Mouse (Mus musculus): ENCODE data around the gene Iqschfp.
"Not testable (repeated sequence)": the region's sequence is repeated elsewhere in the genome, so short reads cannot be mapped to it uniquely, and the experiment has no call there.

The Iqschfp gene

DNA sequence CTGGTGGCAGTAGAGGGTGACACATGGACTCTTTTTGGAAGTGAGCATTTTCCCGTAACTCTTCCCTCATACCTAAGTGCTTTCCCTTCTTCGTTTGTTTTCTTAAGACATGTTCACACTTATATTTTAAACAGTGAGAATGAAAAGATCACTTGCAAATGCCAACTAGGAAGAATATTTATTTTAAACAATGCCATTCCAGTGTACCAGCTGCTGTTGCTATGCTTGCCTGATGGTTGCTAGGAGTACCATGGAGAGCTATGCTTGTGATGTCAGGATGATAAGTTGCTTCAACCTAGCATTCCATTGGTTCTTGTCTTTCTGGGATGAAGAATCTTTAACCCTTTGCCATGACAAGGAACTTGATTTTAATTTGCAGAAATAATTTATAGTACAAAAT lies 193.0 kb downstream of the Iqschfp start:
- no peak for DNase-seq

DNA sequence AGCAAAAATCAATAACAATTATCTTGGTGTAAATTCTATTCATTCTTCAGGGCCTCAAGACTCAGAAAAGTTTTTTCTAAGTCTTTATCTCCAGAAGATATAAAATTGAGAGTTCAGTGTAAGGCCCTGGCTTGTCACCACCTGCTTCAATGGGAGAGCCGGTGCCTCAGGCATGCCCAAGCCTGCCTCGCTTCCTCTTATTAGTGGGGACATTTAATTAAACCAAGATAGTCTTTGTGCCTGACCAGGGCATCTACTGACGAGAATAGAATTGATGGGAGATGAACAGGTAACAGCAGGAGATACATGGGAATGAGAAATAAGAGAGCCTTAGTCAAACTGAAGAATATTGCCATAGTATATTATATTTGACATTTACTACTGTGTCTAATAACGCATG lies 200.1 kb downstream of the Iqschfp start:
- DNase-seq = no peak

DNA sequence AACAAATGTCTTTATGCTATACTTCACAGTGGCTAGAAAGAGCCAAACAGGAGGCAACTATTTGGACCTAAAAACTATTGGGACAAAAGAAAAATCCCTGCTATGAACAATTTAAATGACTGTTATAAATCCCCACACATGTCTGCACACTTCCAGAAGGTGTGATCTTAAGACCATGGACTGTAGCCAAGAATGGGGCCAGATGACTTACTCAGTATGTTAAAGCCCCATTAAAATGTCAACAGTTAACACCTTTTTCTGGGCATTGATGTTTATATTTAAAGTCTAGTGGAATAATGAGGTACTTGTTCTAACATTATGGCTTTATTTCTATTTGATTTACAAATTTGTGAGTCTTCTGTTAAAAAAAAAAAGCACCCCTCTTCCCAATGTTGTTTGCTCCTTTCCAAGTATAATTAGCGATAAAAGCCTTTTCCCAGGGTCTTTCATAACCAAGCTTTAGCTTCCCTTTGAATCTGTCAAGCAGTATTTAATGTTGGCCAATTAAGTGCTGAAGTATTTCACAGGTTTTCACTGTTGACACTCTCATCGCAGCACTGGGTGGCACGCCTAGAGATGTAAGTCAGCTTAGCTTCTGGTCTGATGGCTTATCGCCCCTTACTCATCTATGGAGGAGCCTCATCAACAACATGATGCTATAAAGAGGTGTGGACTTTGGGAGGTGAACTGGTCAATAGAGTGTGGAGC lies 204.8 kb downstream of the Iqschfp start:
- DNase-seq = no peak

DNA sequence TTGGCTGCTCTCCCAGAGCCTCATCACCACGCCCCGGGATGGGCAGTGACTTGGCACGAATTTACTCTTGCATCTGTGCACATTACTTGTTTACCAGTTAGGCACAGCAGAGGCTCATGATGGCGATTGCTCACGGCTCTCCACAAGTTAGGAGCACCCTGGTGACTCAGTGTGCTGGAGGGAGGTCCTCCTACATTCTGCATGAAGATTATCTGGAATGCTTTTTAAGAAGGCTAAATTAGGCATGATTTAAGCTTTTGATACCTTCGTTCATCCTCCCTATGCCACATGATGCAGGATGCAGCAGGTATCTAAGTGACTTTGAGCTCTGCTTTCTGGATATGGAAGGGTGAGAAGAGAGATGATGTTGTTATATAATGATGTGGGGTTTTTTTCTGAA lies 207.5 kb downstream of the Iqschfp start:
- not testable (repeated sequence) for DNase-seq

DNA sequence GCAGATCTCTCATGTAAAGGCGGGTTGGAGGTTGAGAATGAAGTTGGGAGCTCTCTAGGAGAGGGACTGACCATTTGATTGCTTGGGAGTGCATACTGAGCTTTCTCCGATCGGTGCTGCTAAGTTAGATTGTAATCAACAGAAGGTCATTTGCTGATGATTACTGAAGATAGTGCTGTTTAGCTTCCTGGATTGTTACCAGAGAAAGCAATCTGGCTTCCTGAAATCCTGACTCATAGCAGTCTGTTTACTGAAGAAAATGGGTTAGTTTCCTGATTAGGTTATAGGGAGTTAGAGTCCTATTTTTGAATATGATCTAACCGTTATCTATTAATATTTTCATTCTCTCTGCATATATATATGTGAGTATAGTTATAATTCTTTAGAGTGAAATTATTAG lies 209.3 kb downstream of the Iqschfp start:
- no peak for DNase-seq

DNA sequence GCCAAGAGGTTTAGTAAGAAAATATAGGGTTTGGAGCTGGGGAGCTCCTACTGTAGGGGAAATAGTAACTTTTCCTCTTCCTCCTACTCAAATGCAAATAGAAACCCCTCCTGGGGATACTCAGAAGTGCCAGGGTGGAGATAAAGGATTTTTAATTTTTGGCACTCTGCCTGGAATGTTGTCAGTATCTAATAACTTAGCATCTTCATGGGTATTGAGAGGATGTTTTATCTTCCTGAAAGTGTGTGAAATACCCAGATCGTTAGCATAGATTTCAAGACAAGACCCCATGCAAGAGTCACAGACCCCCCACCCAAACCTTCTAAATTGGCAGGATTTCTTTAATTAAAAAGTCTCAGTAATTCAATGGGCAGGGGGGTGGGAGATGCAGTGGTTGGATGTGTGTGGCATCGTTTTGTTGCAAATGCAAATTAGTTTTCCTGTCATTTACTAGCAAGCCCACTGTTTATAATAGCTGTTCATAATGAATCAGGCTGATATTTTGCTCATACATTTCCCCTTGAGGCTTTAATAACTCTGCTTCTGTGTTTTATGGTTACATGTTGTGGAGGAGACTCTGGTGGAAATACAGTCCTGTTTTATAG lies 213.2 kb downstream of the Iqschfp start:
- DNase-seq = no peak

DNA sequence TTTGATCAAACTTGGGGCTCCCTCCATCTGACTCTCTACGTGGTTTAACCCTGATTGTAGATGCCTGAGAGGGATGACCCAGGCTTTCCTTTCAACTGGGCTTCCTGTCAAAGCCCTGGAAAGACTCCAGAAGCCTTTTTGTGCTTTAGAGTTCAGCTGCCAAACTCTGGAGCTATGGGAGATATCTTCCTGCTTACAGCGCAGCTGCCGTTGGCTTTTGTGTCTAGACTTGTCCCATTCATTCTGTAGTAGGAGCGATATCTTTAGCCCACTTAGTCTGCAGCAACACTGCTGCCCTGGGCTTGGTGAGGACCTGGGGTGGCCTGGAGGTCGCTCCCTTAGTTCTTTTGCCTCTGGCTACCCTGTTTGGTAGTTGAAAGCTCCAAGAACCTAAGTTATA lies 229.3 kb downstream of the Iqschfp start:
- no peak for DNase-seq

DNA sequence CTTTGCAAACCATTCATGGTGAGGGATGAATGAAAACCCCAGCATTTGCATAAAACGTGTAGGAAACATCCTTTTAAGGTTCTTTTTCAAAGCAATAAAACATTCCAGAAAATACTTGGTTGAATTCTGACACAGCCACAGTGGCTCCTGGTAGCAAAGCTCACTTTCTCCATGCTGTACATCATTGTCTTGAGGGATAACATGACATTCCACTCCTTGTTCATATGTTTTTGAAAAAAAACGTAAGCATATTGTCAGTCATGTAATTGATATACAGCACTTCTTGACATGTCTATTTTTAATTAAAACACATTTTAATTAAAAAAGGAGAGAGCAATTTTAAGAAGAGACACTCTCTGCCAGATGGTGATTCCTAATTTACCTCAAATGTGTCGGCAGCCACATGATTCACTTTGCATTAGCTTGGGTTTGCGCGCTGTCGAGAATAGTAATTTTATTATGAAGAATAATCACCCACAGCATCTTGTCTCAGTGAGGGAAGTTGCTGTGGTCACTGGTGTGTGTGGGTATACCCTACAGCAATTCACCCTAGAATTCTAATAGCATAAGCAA lies 234.3 kb downstream of the Iqschfp start:
- no peak for DNase-seq

DNA sequence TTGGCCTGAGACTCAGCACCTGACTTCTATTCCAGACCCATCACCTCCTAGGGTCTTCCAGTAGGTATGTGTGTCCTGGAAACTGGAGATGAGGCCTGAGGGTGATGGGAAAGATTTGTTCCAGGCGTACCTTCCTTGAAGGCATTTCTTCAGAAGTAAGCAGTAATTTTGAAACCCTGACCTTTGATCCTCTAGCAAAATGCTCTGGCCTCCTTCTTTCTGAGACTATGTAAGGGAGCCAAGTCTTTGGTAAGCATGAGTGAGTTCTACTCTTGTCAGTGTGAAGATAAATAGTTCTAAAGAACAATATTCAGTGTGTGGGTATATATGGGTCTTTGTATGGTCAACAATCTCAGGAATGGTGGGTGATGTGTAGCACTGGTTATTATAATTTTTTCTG lies 238.4 kb downstream of the Iqschfp start:
- DNase-seq = peak; percentile 7 to 44

DNA sequence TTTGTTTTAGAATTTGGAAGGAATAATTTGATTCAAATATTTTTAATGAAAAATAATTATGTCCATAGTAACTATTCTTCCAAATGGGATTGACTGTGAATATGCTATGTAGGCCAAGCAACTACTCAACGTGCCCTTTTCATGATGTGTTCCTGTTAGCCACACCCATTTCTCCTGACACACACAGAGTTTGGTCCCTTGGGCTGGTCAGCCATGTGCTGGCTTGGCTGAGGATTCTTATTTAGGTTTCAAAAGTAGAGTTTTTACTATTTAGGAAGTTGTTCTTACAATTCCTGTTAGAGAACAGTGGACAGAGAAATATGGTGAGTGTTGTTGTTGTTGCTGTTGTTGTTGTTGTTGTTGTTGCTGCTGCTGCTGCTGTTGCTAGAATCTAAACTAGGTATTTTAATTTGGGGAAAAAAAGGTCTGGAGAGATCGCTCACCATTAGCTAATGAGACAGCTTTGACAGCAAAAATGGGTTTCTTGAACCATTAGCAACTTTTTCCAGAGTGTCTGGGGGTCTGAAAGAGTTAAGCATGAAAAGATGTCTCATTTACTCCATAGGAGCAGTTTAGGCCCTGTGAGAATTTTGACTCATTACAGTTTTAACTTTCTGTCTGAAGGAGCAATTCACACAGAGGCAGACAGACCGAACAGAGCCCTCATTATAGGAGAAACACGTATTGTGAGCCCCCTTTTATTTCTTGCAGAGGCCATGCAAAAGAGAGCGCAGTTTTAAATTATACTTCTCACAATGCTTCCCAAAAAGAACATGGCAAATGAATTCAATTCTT lies 247.0 kb downstream of the Iqschfp start:
- DNase-seq = no peak

DNA sequence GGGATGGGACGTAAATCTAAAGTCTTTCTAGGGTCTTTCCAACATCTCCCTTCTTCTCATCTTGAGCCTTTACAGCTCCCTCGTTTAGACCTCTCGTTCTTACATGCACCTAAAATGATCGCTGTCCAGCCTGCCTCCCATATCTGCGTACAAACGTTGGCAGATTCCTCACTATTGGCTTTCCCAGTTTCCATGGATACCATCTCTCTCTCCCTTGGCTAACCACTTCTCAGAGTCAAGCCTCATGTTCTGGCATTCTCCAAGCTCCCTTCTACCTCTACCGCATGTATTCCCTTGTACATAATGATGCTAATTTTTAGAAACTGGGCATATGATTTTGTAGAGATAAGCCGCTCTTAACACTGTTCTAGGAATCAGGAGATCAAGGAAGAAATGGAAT lies 258.7 kb downstream of the Iqschfp start:
- no peak for DNase-seq

DNA sequence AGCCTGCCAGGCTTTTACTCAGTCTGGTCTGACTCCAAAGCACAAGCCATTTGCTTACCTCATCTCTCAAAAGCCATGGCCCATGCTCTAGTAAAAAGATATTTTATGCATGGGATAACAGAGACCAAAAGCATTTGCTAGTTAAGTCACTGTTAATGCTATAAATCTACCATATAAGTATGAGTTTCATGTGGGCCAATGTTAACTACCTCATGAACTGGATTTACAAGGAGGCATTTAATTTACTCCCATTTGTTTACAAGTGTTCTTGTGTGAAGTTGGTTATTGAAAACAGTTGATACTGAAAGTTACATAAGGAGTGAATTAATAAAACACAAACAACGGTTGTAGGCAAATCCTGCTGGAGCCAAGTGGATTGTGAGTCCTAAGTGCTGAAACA lies 268.1 kb downstream of the Iqschfp start:
- no peak for DNase-seq

DNA sequence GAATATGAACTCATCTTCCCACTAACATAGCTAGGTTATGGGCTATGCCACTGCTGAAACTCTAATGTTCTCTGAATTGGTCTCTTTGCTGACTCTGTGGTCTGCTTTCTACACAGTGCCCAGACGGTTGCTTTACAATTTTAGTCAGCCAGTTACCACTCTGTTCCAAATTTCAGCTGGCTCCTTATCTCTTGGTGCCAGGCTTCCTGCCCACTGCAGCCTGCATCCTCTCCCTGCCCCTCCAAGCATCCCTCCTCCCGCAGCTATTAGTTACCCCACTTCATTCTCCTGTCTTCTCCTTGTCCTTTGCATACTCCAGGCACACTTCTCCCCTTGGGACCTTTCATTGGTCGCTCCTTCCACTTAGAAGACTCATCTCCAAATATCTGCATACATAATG lies 268.7 kb downstream of the Iqschfp start:
- no peak for DNase-seq

DNA sequence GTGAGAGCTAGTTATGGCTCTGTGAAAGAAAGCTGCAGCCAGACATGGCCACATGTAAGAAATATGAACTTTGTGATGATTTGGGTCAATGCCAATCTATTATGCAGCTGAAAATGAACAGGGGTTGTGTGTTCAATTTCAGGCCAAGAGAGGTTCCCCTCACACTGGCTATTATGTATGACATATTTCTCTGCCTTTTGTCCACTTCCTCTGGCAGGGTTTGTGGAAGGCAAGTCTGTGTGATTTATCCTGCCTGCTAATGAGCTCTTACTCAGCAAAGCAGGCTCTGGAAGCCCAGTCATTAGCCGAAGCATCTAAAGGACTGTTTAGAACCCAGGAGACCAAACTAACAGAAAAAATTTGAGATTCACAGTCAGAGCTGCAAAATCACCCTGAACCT lies 286.2 kb downstream of the Iqschfp start:
- DNase-seq = no peak

DNA sequence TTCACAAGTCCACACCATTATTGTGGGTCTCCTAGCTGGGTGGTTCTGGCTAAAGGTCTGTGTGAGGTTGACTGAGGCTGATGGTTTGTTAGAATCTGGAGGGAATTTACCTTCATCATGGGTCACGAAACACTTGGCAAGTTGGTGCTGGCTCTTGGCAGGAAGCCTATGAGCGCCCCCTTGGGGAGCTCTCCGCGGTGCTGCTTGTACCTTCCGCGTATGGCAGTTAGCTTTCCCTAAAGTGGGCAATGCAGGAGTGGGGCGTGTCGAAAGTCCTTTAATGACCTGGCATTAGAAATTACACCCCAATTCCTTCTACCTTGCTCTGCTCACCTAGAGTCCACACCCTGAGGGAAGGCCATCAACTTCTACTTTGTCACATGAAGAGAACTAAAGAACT lies 295.4 kb downstream of the Iqschfp start:
- no peak for DNase-seq

DNA sequence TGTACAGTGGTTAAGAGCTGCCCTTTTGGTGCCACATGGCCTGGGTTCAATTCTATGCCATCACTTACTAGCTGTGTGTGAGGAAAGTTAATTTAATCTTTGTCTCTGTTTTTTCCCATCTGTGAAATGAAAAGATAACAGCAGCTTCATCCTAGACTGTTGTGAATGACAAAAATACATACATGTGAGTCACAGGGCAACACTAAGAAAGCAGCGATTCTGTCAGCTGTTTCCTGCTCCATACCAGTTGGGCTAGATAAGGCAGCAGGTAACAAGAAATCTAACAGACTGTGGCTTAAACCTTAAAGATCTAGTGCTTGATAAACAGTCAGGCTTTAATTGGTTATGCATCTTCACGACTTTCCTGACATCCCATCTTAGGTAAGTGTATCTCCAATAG lies 297.1 kb downstream of the Iqschfp start:
- DNase-seq = no peak

DNA sequence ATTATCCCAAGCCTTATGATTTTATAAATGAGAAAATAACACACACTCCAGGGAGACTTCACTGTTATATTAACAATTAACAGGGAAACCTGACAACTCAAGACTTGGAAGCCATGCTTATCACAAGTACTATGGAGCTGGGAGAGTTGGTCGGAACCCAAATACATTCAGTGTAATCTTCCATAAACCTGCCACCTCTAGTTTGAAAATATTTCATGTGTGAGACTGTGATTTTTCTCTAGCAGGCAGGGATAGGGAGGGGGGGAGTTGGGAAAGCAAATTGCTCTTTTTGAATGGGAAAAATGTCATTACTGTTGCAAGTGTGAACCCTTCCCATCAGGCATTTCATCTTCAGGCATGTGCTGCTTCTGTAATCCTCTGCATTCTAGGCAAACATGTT lies 304.9 kb downstream of the Iqschfp start:
- no peak for DNase-seq

DNA sequence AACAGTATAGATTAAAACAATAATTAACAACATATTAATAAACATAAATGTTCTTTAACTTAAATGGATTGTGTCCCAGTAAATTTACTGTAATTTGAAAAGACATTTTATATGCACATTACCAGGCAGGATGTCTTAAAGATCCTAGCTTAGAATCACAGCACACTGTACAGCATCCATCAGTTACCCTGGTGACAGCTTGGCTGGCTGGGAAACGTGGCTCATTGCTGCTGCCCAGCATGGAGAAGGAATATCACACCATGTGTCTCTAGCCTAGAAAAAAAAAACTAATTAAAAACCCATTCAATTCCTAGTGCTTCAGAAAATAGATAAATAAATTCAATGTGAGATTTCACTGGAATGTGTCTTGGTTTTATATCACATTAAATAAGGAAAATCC lies 309.2 kb downstream of the Iqschfp start:
- no peak for DNase-seq

DNA sequence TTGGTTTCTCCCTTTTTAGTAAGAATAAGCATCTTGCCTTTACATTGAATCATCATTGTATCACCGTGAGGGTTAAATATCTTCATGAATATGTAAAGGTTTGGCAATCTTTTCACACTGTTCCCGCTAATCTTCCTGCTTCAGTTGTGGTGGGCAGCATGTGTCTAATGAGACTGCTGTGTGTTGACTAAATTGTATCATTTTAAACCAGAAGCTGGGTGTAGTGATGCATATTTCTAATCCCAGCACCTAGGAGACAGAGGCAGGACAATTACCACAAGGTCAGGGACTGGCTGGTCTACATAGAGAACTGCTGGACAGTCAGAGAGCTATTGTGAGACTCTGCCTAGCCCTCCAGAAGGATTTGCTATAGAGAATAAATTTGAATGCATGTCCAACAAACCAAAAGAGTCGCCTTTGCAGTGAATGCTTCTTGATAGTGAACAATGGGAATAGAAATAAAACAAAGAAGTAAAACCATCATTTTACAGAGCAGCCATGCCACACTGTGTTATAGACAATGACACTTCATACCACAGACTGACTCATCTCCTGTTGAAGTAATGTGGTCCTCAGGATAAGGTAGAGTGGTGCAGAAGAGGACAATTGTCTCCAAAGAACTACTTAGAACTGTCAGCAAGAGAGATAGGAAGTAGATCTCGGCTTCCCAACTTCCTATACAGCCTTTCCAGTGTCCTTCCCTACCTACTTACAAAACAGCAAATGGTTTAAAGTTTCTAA lies 310.3 kb downstream of the Iqschfp start:
- DNase-seq = no peak

DNA sequence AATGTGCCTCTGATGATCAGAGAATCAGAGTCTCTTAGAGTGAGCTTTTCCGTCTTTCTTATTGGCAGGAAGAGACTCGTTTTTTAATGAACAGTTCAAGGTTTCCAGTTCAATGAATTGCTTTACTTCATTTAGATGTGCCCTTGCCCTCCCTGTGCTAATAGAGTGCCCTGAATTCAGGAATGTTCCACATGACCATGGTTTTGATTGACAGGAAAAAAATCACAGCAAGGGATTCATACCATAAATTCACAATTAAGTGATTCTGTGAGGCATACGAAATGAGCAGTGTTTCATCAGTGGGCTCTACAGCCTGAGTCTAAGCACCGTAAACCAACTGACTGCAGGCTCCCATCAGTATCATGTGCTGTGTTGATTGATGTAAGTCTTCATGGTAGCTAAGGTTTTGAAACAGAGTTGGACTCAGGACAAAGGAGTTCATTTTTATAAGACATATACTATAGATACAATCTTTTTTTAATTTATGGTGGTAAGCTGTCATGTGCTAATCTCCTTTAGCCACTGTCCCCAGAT lies 312.0 kb downstream of the Iqschfp start:
- no peak for DNase-seq

DNA sequence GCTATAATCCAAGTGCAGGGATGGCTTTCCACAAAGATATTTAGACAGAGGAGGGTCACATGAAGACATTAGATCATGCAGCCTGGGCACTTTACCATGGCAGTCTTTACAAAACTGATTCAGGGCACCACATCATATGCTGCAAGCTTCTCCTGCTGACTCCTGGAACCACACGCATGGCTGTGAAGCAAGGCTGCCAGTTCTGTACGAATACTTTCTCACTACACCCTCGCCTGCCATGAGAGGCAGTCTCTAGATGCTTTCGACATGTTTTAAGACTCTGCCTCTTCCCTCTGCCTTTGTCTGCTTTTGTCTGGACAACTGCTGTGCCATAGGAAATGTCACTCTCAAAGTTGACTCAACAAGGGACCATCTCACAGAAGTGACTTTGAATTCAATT lies 318.4 kb downstream of the Iqschfp start:
- DNase-seq = no peak

DNA sequence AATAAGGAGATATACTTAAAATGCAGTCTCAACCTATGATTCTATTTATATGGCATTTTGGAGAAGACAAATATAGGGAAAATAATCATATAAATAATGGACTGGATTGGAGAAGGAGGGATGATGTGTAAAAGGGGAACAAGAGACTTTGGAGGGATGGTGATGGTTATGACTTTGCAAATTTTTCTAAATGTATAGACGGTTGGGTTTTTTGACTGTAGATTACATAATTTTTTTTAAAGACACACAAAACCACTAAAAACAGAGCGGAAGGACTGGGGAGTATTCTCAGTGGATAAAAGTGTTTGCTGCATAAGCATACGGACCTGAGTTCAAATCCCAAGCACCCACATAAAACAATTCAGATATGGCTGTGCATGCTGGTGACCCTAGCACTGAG lies 329.4 kb downstream of the Iqschfp start:
- DNase-seq = no peak

DNA sequence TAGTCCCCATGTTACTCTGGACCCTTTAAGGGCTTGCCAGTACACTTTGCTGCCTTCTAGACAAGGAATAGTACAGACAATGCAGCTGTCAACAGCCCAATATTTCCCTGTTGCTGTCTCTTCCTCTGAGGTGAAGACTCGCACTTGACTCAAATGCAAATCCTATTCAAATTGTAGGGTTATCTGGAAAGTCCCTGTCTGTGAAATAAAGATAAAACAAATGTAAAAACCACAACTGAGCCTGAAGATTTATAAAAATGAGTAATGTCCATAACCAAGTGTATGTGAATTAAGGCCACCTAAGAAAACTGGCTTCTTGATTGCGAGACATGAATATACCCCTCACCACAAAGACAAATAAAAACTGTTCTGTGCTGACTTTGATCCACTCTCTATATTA lies 347.9 kb downstream of the Iqschfp start:
- no peak for DNase-seq

Data from kidney, adult 8-10 months (tissue).